Mouse (Mus musculus) spleen, postnatal 36 days (tissue): ENCODE data around the gene Memo1.

Experiments used
- DNase-seq, 2 experiments: peaks; one replicate each; pipeline ENCODE4 v3.0.0; 2022; ENCODE audit warnings: low spot score in 2 of 2, mixed read lengths in 1 of 2

Memo1 gene

GRCm38 (mm10) chr17:74294426-74295025 lies 795 bp downstream of the Memo1 start:
- DNase-seq: peak; percentile 86 to 88

- peak; percentile 6 to 25 for DNase-seq
Observed at GRCm38 (mm10) chr17:74293687-74294425, 1.5 kb downstream of the Memo1 start.

- DNase-seq: no peak
Observed at GRCm38 (mm10) chr17:74291640-74292361, 3.5 kb downstream of the Memo1 start.

GRCm38 (mm10) chr17:74290869-74291268 lies 4.5 kb downstream of the Memo1 start:
- DNase-seq: no peak

- DNase-seq: peak in 1 of 2 experiments; percentile 46
Observed at GRCm38 (mm10) chr17:74290198-74290597, 5.1 kb downstream of the Memo1 start.

- DNase-seq: no peak
Observed at GRCm38 (mm10) chr17:74288626-74289025, 6.7 kb downstream of the Memo1 start.

- no peak for DNase-seq
Observed at GRCm38 (mm10) chr17:74286140-74286730, 9.1 kb downstream of the Memo1 start.

GRCm38 (mm10) chr17:74285730-74286129 lies 9.6 kb downstream of the Memo1 start:
- DNase-seq: no peak

- DNase-seq: no peak
Observed at GRCm38 (mm10) chr17:74284397-74285115, 10.8 kb downstream of the Memo1 start.

GRCm38 (mm10) chr17:74282024-74282423 lies 13.3 kb downstream of the Memo1 start:
- no peak for DNase-seq

GRCm38 (mm10) chr17:74278966-74279869 lies 16.1 kb downstream of the Memo1 start:
- no peak for DNase-seq

GRCm38 (mm10) chr17:74274471-74274870 lies 20.9 kb downstream of the Memo1 start:
- no peak for DNase-seq

- DNase-seq: no peak
Observed at GRCm38 (mm10) chr17:74272683-74273205, 22.6 kb downstream of the Memo1 start.

GRCm38 (mm10) chr17:74271541-74272268 lies 23.6 kb downstream of the Memo1 start:
- DNase-seq: no peak

- no peak for DNase-seq
Observed at GRCm38 (mm10) chr17:74270205-74270604, 25.1 kb downstream of the Memo1 start.

- DNase-seq: peak in 1 of 2 experiments; percentile 42
Observed at GRCm38 (mm10) chr17:74267415-74268180, 27.7 kb downstream of the Memo1 start.

GRCm38 (mm10) chr17:74265636-74266035 lies 29.7 kb downstream of the Memo1 start:
- DNase-seq: no peak

GRCm38 (mm10) chr17:74265156-74265505 lies 30.2 kb downstream of the Memo1 start:
- DNase-seq: no peak
